Mouse (Mus musculus) cerebellum, postnatal 36 days (tissue): ENCODE results near the gene Gm9507.
"Not testable (repeated sequence)": the region's sequence is repeated elsewhere in the genome, so short reads cannot be mapped to it uniquely, and the experiment has no call there.

Source experiments
- DNase-seq, 2 experiments: peaks; one replicate each; pipeline ENCODE4 v3.0.0; 2021 to 2022; ENCODE audit warnings: mixed read lengths in 2 of 2

Gene Gm9507

GRCm38 (mm10) chr10:77771225-77771624 lies 40.4 kb downstream of the Gm9507 start, which contains the start of gene Gm3238:
TSS of gene Gm3238 (minus strand) at chr10:77771325.
- not testable (repeated sequence) for DNase-seq

GRCm38 (mm10) chr10:77769727-77770126 lies 41.9 kb downstream of the Gm9507 start:
- no peak for DNase-seq
